Mouse (Mus musculus): ENCODE measurements at regions not wholly inside any gene's neighbourhood (a gene's known extent, or its start where the extent isn't known, plus 50 kb on each side); places are given as distances from the start of the nearest gene placed in this dataset.

- TF ChIP-seq CTCF (IDR thresholded peaks at IDR 0.05; ENCODE audit: control insufficient read depth, insufficient read depth, insufficient replicate concordance, low read depth, low read length) (no peak), POLR2A (IDR thresholded peaks at IDR 0.05; ENCODE audit: control insufficient read depth, low read depth, low read length) (no peak)
These were observed 434.9 kb upstream of the Btbd3 start for GRCm38 (mm10) chr2:137821344-137821916.
